9 mouse cellular contexts compared by ENCODE assay signal in genomic region chr4:128747614-128748270, GRCm38 (mm10). TPM values are rescaled to one million over a fixed set of nuclear protein-coding genes. Genes with fewer than 3 reads are reported as not detected.
DNase-seq lines count a peak whose midpoint lies in the region; ATAC-seq lines count a peak whose summit lies in the region.
"Had no signal": no experiment of that assay in that cellular context is flagged by ENCODE, and none has a peak within 500 bp of the region (broad histone marks: within the 10 kb centered on the region; RNA-seq: fewer than 3 reads in every experiment).

No protein-coding gene starts in this region.

- H3K27ac ChIP-seq in heart, embryonic 15.5 days: peak overlapping the region; percentile 19; the same call in 1 of the 2 replicates
- H3K27ac ChIP-seq in midbrain, embryonic 12.5 days (replicated peaks): 0 out of 2 replicates have a peak overlapping the region, but pooled peaks have one; percentile 10
- H3K27ac ChIP-seq in midbrain, embryonic 11.5 days (ENCODE audit: low read depth, low read length): no peak overlapping the region
- H3K27ac ChIP-seq: limb, embryonic 12.5 days had no signal

- no peaks in the 10 kb centered on the region for H3K9me3 ChIP-seq in heart, embryonic 15.5 days (replicated peaks)
- H3K9me3 ChIP-seq in midbrain, embryonic 12.5 days: no peaks in the 10 kb centered on the region
- H3K9me3 ChIP-seq in midbrain, embryonic 11.5 days (ENCODE audit: control insufficient read depth, low read length): no peaks in the 10 kb centered on the region
- H3K9me3 ChIP-seq: limb, embryonic 12.5 days had no signal

- whole genome bisulfite sequencing in heart, embryonic 15.5 days: 50% methylated on average over 22 of the region's 22 CpGs
- WGBS in midbrain, embryonic 12.5 days: 92% methylated on average over 22 of the region's 22 CpGs
- 92% methylated on average over 22 of the region's 22 CpGs for WGBS in midbrain, embryonic 11.5 days

- H3K9ac ChIP-seq in heart, embryonic 15.5 days: peak overlapping the region; percentile 25; the same call in 1 of the 2 replicates
- H3K9ac ChIP-seq in midbrain, embryonic 12.5 days (replicated peaks): no peak overlapping the region
- no peak overlapping the region for H3K9ac ChIP-seq in midbrain, embryonic 11.5 days (ENCODE audit: low read length)
- H3K9ac ChIP-seq: limb, embryonic 12.5 days had no signal

- ATAC-seq in heart, embryonic 15.5 days (replicated peaks; ENCODE audit: insufficient number of reproducible peaks, insufficient read depth, low FRiP score, low read depth): peak; percentile 67; the same call in 1 of the 2 replicates
- ATAC-seq in midbrain, embryonic 12.5 days (ENCODE audit: low FRiP score, low read depth): no peak
- ATAC-seq in midbrain, embryonic 11.5 days (ENCODE audit: low FRiP score): no peak
- peak; percentile 63; the same call in 1 of the 2 replicates for ATAC-seq in erythroid progenitor cell, adult 5-6 weeks (replicated peaks; ENCODE audit: low FRiP score, poor library complexity, severe bottlenecking)

- no peak for DNase-seq in heart, adult 8-10 months (ENCODE audit: low spot score)
- DNase-seq in midbrain, embryonic 11.5 days (ENCODE audit: low spot score, missing footprints): no peak
- DNase-seq in adrenal gland, postnatal 36 days: peak; percentile 70 to 76
- no peak for DNase-seq in embryo, embryonic 10.5 days (ENCODE audit: low spot score)
- DNase-seq: kidney, postnatal 4 days had no signal

- no peak overlapping the region for H3K4me2 ChIP-seq in heart, embryonic 15.5 days
- H3K4me2 ChIP-seq in midbrain, embryonic 12.5 days (replicated peaks): no peak overlapping the region
- no peak overlapping the region for H3K4me2 ChIP-seq in midbrain, embryonic 11.5 days
- H3K4me2 ChIP-seq: limb, embryonic 12.5 days had no signal

- no peak overlapping the region for H3K4me3 ChIP-seq in heart, embryonic 15.5 days
- H3K4me3 ChIP-seq in midbrain, embryonic 12.5 days: no peak overlapping the region
- H3K4me3 ChIP-seq in midbrain, embryonic 11.5 days (ENCODE audit: low read depth, low read length): no peak overlapping the region
- H3K4me3 ChIP-seq: limb, embryonic 12.5 days had no signal

- no peaks in the 10 kb centered on the region for H3K27me3 ChIP-seq in heart, embryonic 15.5 days
- no peaks in the 10 kb centered on the region for H3K27me3 ChIP-seq in midbrain, embryonic 12.5 days
- H3K27me3 ChIP-seq in midbrain, embryonic 11.5 days (ENCODE audit: control insufficient read depth, insufficient read depth, low read length): no peaks in the 10 kb centered on the region
- H3K27me3 ChIP-seq: limb, embryonic 12.5 days had no signal

- peaks cover 17% of the 10 kb centered on the region for H3K4me1 ChIP-seq in heart, embryonic 15.5 days (replicated peaks)
- H3K4me1 ChIP-seq in midbrain, embryonic 12.5 days: peaks cover 3% of the 10 kb centered on the region; the same call in 1 of the 2 replicates
- H3K4me1 ChIP-seq in midbrain, embryonic 11.5 days (ENCODE audit: control insufficient read depth, insufficient read depth, low read length): no peaks in the 10 kb centered on the region

- peaks cover 92% of the 10 kb centered on the region for H3K36me3 ChIP-seq in heart, embryonic 15.5 days
- H3K36me3 ChIP-seq in midbrain, embryonic 12.5 days: peaks cover 98% of the 10 kb centered on the region
- H3K36me3 ChIP-seq in midbrain, embryonic 11.5 days (ENCODE audit: control insufficient read depth, insufficient read depth, low read length): peaks cover 76% of the 10 kb centered on the region

RNA-seq across cellular contexts. Expression of gene A3galt2, which starts 7.4 kb away (rescaled TPM):
- 0.04 TPM in 1 of 2 replicates, not detected in the other for polyA plus RNA-seq in heart, embryonic 15.5 days (2015; fragmentation: Nextera tagmentation; extraction: Ambion mirVana)
- total RNA-seq in heart, adult 8-10 months (2022): under 1 TPM in 2 of 4 experiments, not detected in 2; 0.09 to 0.11 TPM
- 0.56 and 0.59 TPM in 2 replicates for polyA plus RNA-seq in midbrain, embryonic 12.5 days (2016; fragmentation: Nextera tagmentation; extraction: Ambion mirVana)
- polyA plus RNA-seq in midbrain, embryonic 11.5 days (2014; fragmentation: Nextera tagmentation; extraction: Ambion mirVana): 0.15 and 0.18 TPM in 2 replicates
- under 1 TPM; 0.16 to 0.30 TPM for total RNA-seq in adrenal gland, postnatal 36 days (2021)
- total RNA-seq in erythroid progenitor cell, adult 5-6 weeks (2015; ENCODE audit: low replicate concordance): not detected in 2 replicates
- total RNA-seq in erythroid progenitor cell, adult 5-6 weeks (2017; ENCODE audit: low replicate concordance): 0.08 TPM in 1 of 2 replicates, not detected in the other

RNA-seq across cellular contexts. Expression of gene Zfp362, which starts 58.1 kb away (rescaled TPM):
- 14.2 and 21.1 TPM in 2 replicates for polyA plus RNA-seq in heart, embryonic 15.5 days (2015; fragmentation: Nextera tagmentation; extraction: Ambion mirVana)
- 10 to 100 TPM; 10.1 to 13.3 (median 12.3) TPM for total RNA-seq in heart, adult 8-10 months (2022)
- polyA plus RNA-seq in midbrain, embryonic 12.5 days (2016; fragmentation: Nextera tagmentation; extraction: Ambion mirVana): 43.5 and 45.9 TPM in 2 replicates
- polyA plus RNA-seq in midbrain, embryonic 11.5 days (2014; fragmentation: Nextera tagmentation; extraction: Ambion mirVana): 30.1 and 31.7 TPM in 2 replicates
- 10 to 100 TPM; 26.8 TPM for total RNA-seq in adrenal gland, postnatal 36 days (2021)
- total RNA-seq in erythroid progenitor cell, adult 5-6 weeks (2015; ENCODE audit: low replicate concordance): 8.6 and 10.5 TPM in 2 replicates
- total RNA-seq in erythroid progenitor cell, adult 5-6 weeks (2017; ENCODE audit: low replicate concordance): 0.08 and 0.26 TPM in 2 replicates

Comparison
In these comparisons a context has a peak if more than half of its experiments do, and no peak if none do; other contexts are left out.
1. ATAC-seq: peak in heart, embryonic 15.5 days (single experiment) and erythroid progenitor cell, adult 5-6 weeks (single experiment); none in midbrain, embryonic 12.5 days (single experiment) and midbrain, embryonic 11.5 days (single experiment).
2. DNase-seq: peak in adrenal gland, postnatal 36 days (2 of 2); none in heart, adult 8-10 months (single experiment), midbrain, embryonic 11.5 days (single experiment) and embryo, embryonic 10.5 days (single experiment).